Mouse (Mus musculus) midbrain, embryonic 11.5 days (tissue): ENCODE measurements around the gene Sox3. TPM values are rescaled to one million over a fixed set of nuclear protein-coding genes. Genes with fewer than 3 reads are reported as not detected.

Experiments used
- ATAC-seq: fragments of 200-750 bp; cut with Nextera tagmentation; 2 replicates; pipeline ENCODE4 v1.8.0; 2017; ENCODE audit warnings: moderate TSS enrichment, moderate library complexity; ENCODE audit not compliant: low FRiP score
- DNase-seq: peaks from one replicate; pipeline ENCODE4 v3.0.0; 2015; ENCODE audit warnings: low spot score; ENCODE audit errors: missing footprints
- H3K27ac ChIP-seq: fragments of 300-500 bp; sonication (generic); 2 replicates; pipeline ENCODE4 v1.5.1; 2014; ENCODE audit warnings: low read depth, low read length
- H3K27me3 ChIP-seq: fragments of 300-500 bp; sonication (generic); 2 replicates; pipeline ENCODE4 v1.6.1; 2014; ENCODE audit warnings: mild to moderate bottlenecking, low read length, moderate library complexity, mixed read lengths; ENCODE audit not compliant: control insufficient read depth, insufficient read depth
- H3K36me3 ChIP-seq: fragments of 300-500 bp; sonication (generic); 2 replicates; pipeline ENCODE4 v1.6.1; 2014; ENCODE audit warnings: mild to moderate bottlenecking, low read length, moderate library complexity, mixed read lengths; ENCODE audit not compliant: control insufficient read depth, insufficient read depth
- H3K4me1 ChIP-seq: fragments of 300-500 bp; sonication (generic); 2 replicates; pipeline ENCODE4 v1.6.1; 2014; ENCODE audit warnings: low read length; ENCODE audit not compliant: control insufficient read depth, insufficient read depth
- H3K4me2 ChIP-seq: fragments of 300-500 bp; sonication (generic); 2 replicates; pipeline ENCODE4 v1.6.1; 2014; ENCODE audit warnings: mild to moderate bottlenecking, moderate library complexity
- H3K4me3 ChIP-seq: fragments of 300-500 bp; sonication (generic); 2 replicates; pipeline ENCODE4 v1.5.1; 2014; ENCODE audit warnings: low read depth, low read length
- H3K9ac ChIP-seq: fragments of 300-500 bp; sonication (generic); 2 replicates; pipeline ENCODE4 v1.6.1; 2014; ENCODE audit warnings: low read length
- H3K9me3 ChIP-seq: fragments of 300-500 bp; sonication (generic); 2 replicates; pipeline ENCODE4 v1.6.1; 2016; ENCODE audit warnings: low read length; ENCODE audit not compliant: control insufficient read depth
- whole genome bisulfite sequencing: fragments of 180-500 bp; shearing (Covaris S2); extraction: QIAGEN DNeasy Blood & Tissue Kit; methylation state at CpG from one replicate; pipeline ENCODE4 v1.1.7; 2014; 5-methylcytosine and 5-hydroxymethylcytosine counted together
- polyA plus RNA-seq: library from polyadenylated mRNA; unstranded; fragments of >200 nt; fragmentation: Nextera tagmentation; extraction: Ambion mirVana; gene quantifications from 2 replicates; pipeline ENCODE4 v1.2.1, GENCODE M21; 2014

Gene Sox3
- 8.3 and 11.0 TPM in 2 replicates for polyA plus RNA-seq

DNA sequence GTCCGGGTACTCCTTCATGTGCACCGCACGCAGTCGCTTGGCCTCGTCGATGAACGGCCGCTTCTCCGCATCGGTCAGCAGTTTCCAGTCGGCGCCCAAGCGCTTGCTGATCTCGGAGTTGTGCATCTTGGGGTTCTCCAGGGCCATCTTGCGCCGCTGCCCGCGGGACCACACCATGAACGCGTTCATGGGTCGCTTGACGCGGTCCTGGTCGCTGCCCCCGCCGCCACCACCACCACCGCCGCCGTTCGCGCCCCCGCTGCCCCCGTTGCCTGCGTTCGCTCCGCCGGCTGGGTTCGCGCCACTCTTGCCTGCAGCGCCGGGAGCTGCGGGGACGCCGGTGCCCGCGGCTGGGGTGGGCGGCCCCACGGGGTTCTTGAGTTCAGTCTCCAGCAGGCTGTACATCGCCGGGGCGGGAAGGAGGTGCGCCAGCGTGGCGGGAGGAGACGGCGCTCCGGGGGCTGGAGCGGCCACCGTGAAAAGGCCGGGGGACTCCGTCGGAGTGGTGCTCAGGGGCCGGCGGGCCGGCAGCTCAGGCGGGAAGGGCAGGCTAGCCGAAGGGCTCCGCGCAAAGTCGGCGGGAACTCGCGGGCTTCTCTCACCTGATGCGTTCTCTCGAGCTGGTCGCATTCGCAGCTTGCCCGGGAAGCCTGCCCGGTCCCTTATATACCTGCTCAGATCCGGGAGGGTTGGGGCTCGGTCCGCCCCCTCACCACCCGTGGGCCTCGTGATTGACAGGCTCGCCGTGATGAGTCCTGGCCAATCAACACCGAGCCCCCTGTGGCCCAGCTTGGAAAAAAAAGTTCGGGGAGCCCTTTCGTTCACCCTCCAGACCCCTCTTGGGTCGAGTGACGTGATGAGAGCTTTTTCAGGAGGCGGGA, at the start of gene Sox3:
Gene Sox3 (minus strand): TSS at position 630 of the 881 bp plus-strand sequence.
- Histone ChIP-seq H3K27ac (peak within 1 kb of the TSS; percentile 91), H3K27me3 (no peaks in the 10 kb centered on the region), H3K9ac (peak within 1 kb of the TSS; percentile 86), H3K36me3 (no peaks in the 10 kb centered on the region), H3K9me3 (no peaks in the 10 kb centered on the region), H3K4me1 (peaks cover 9% of the 10 kb centered on the region), H3K4me2 (peak within 1 kb of the TSS; percentile 51), H3K4me3 (peak within 1 kb of the TSS; percentile 68)
- DNase-seq (peak; percentile 91), ATAC-seq (peak; percentile 81)
- WGBS: 19% methylated on average over 87 of the region's 92 CpGs

DNA sequence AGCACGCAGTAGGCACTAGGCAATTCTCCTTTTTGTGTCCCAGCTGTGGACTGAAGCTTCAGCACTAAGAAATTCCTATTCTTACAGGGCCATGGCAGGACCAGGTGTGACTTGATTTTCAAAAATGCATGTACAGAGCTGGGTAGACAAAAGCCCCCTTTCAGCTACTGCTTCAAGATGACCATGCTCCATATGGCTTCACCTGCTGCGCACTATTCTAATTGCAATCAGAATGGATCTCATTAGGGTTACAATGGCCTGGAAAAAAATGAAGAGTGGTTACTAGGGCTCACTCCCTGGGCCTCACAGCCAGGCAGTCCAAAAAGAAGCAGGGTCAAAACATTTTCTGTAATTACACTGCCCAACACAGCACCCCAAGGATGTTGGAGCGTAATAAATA, 47.0 kb upstream of the Sox3 start:
- ATAC-seq: no peak
- H3K4me1 ChIP-seq: no peaks in the 10 kb centered on the region
- no peaks in the 10 kb centered on the region for H3K27me3 ChIP-seq
- WGBS: 85% methylated on average over 3 of the region's 3 CpGs
- no peaks in the 10 kb centered on the region for H3K9me3 ChIP-seq
- H3K4me3 ChIP-seq: no peak overlapping the region
- H3K36me3 ChIP-seq: no peaks in the 10 kb centered on the region
- no peak overlapping the region for H3K9ac ChIP-seq
- no peak for DNase-seq
- H3K27ac ChIP-seq: no peak overlapping the region
- no peak overlapping the region for H3K4me2 ChIP-seq

DNA sequence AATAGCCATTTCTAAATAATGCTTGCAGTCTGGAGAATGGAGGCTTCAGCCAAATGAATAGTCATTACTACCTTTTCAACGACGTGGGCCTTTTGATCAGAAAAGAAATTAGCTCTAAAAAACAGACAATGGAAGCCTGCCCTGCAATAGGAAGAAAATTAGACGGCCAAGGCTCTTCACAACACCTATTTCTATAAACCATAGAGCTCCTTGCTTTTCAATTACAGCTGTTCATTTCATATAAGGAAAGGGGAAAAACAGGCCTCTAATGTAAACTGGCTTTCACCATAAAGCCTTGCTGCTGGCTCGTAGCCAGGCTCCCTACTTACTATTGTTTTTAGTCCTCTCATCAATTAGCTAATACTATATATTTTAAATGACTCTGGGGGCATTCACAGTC, 6.3 kb upstream of the Sox3 start:
- 32% methylated on average over 4 of the region's 4 CpGs for WGBS
- Histone ChIP-seq H3K4me1 (peaks cover 9% of the 10 kb centered on the region), H3K27ac (no peak overlapping the region), H3K9me3 (no peaks in the 10 kb centered on the region), H3K9ac (no peak overlapping the region), H3K27me3 (no peaks in the 10 kb centered on the region), H3K4me2 (no peak overlapping the region), H3K4me3 (no peak overlapping the region), H3K36me3 (no peaks in the 10 kb centered on the region)
- ATAC-seq (no peak), DNase-seq (peak; percentile 83)

DNA sequence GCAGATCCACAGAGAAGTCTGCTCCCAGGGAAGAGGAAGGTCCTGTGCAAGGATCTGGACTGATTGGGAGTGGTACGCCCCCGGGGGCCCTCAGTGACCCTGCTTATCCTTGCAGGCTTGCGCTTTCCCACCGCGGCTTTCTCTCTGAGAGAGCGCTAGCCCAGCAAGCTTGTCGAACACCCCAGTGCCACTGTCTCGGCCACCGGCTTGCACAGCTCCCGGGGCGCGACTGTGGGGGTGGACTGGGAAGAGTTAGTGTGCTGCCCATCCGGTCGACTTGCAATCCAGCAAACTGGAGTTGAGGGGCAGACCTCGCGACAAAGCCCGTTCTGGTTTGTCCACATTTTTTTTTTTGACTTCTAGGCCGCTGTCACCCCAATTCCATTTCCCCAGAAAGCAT, 5.4 kb upstream of the Sox3 start:
- 11% methylated on average over 18 of the region's 18 CpGs for WGBS
- Histone ChIP-seq H3K36me3 (no peaks in the 10 kb centered on the region), H3K27ac (no peak overlapping the region), H3K9me3 (no peaks in the 10 kb centered on the region), H3K9ac (0 out of 2 replicates have a peak overlapping the region, but pooled peaks have one; percentile 27), H3K4me2 (peak overlapping the region; percentile 42), H3K4me3 (0 out of 2 replicates have a peak overlapping the region, but pooled peaks have one; percentile 11), H3K4me1 (peaks cover 9% of the 10 kb centered on the region), H3K27me3 (no peaks in the 10 kb centered on the region)
- ATAC-seq: no peak
- DNase-seq: peak; percentile 92

DNA sequence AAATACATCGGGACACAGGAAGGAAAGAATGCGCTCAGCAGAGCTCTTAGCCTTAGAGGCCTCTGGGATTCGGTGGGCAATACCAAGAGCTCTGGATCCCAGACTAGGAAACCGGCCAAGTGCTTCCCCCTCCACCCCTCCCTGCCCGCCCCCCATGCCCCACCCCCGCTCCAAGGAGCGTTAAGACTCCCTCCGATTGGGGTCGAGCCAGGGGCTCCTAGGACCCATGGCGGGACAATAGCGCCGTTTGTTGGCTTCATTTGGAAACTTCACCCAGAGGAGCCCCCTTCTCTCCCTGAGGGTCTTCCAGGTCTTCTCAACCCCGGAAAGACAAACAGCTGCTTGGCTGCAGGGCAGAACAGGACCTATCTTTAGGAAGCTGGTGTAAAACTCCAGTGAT, 3.1 kb upstream of the Sox3 start:
- peak; percentile 88 for DNase-seq
- H3K9ac ChIP-seq: peak overlapping the region; percentile 30; the same call in 1 of the 2 replicates
- 23% methylated on average over 12 of the region's 13 CpGs for WGBS
- no peaks in the 10 kb centered on the region for H3K9me3 ChIP-seq
- H3K36me3 ChIP-seq: no peaks in the 10 kb centered on the region
- no peak for ATAC-seq
- H3K4me2 ChIP-seq: peak overlapping the region; percentile 51
- peak overlapping the region; percentile 68; the same call in 1 of the 2 replicates for H3K4me3 ChIP-seq
- H3K4me1 ChIP-seq: peaks cover 9% of the 10 kb centered on the region
- H3K27ac ChIP-seq: no peak overlapping the region
- no peaks in the 10 kb centered on the region for H3K27me3 ChIP-seq

DNA sequence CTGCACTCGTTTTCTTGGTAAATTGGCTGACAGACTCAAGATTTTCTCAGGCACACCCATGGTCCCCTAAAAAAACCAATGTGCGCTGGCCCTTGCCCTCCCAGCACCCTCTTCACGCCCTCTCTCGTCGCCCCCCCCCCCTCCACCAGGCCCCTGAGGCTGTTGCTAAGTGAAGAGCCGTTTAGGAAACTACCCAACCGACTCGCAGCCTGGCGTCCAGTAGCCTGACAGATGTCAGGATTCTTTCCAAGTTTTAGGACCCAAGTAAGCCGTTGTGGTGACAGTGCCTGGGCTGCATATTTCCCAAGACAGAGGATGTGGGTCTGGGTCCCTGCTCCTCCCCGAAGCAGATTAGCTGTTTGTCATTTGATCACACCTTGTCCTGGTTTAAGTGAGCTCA, 2.2 kb upstream of the Sox3 start:
- peak overlapping the region; percentile 54; the same call in 1 of the 2 replicates for H3K27ac ChIP-seq
- H3K36me3 ChIP-seq: no peaks in the 10 kb centered on the region
- peak overlapping the region; percentile 51 for H3K4me2 ChIP-seq
- no peak for DNase-seq
- 19% methylated on average over 11 of the region's 11 CpGs for WGBS
- no peaks in the 10 kb centered on the region for H3K27me3 ChIP-seq
- H3K4me1 ChIP-seq: peaks cover 9% of the 10 kb centered on the region
- H3K9me3 ChIP-seq: no peaks in the 10 kb centered on the region
- ATAC-seq: no peak
- H3K9ac ChIP-seq: peak overlapping the region; percentile 69; the same call in 1 of the 2 replicates
- H3K4me3 ChIP-seq: peak overlapping the region; percentile 68

DNA sequence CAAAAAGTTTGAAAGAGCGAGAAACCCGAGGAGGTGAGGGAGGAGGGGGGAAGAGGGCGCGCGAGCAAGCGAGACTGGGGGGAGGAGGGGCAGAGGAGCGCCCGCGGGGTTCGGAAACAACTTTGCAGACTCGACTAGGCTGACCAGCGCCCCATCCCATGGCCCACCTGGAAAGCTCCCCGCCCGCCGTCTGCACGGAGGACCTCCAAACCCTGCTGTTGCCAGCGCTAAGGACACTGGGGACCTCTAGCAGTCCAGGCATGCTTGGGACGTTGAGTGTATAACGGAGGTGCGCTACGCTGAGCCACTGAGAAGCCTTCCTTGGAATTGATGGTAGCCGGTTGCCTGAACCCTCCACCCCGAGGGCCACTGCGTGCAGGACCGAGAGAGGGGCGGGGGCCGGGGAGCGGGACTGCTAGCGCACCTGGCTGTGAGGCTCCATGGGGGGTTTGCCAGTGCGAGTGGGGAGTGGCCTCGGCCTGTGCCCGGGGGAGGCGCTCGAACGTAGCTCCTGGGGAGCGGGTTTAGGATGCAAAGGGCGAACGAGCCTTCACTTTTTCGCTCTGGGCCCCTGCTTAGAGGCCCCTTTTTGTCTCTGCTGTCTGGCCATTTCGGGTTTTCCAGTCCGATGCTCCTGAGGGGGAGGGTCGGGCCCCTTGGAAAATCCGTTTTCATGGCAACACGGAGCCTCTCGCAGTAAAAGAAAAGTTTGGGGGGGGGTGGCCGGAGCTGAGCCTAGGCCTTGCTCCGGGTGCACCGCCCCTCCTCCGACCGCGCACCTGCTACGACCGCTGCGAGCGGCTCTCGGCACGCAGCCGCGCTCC, 702 bp upstream of the Sox3 start:
- H3K9ac ChIP-seq: peak overlapping the region; percentile 69
- peak; percentile 94 for DNase-seq
- peak; percentile 57 for ATAC-seq
- WGBS: 24% methylated on average over 55 of the region's 59 CpGs
- H3K4me2 ChIP-seq: peak overlapping the region; percentile 51
- H3K4me3 ChIP-seq: peak overlapping the region; percentile 68
- H3K36me3 ChIP-seq: no peaks in the 10 kb centered on the region
- H3K4me1 ChIP-seq: peaks cover 12% of the 10 kb centered on the region
- H3K9me3 ChIP-seq: no peaks in the 10 kb centered on the region
- H3K27me3 ChIP-seq: no peaks in the 10 kb centered on the region
- H3K27ac ChIP-seq: peak overlapping the region; percentile 91

DNA sequence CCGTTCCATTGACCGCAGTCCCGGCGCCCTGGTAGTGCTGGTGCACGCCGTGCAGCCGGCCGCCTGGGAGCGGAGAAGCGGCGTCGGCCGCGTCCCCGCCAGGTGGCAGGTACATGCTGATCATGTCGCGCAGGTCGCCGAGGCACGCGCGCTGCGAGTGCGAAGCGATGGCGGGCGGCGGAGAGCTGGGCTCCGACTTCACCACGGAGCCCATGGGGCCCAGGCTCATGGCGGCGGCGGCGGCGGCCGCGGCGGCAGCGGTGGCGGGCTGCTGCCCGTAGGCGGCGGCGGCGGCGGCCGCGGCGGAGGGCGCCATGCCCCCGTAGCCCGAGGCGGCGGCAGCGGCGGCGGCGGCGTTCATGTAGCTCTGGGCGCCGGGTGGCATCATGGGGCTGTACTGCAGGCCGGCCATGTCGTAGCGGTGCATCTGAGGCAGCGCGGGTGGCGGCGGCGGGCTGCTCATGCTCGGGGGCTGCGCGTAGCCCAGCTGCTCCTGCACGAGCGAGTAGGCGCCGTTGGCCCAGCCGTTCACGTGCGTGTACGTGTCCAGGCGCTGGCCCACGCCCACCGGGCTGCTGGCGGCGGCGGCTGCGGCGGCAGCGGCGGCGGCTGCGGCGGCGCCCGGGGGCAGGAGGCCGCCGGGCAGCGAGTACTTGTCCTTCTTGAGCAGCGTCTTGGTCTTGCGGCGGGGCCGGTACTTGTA, 981 bp downstream of the Sox3 start:
- H3K4me2 ChIP-seq: peak overlapping the region; percentile 51
- peak overlapping the region; percentile 86 for H3K9ac ChIP-seq
- H3K27ac ChIP-seq: peak overlapping the region; percentile 80
- no peak for ATAC-seq
- DNase-seq: peak; percentile 90
- H3K27me3 ChIP-seq: no peaks in the 10 kb centered on the region
- H3K36me3 ChIP-seq: no peaks in the 10 kb centered on the region
- 17% methylated on average over 29 of the region's 102 CpGs for WGBS
- H3K4me3 ChIP-seq: peak overlapping the region; percentile 68
- no peaks in the 10 kb centered on the region for H3K9me3 ChIP-seq
- H3K4me1 ChIP-seq: peaks cover 12% of the 10 kb centered on the region
